Mouse (Mus musculus) kidney, postnatal 25 days (tissue): ENCODE measurements around the gene Spata16.

Experiments
- DNase-seq, 2 experiments: peaks; one replicate each; pipeline ENCODE4 v3.0.0; 2021; ENCODE audit warnings: mixed read lengths in 2 of 2

Spata16 gene

GRCm38 (mm10) chr3:26979603-26980002 is 342.2 kb downstream of the Spata16 start:
- no peak for DNase-seq

GRCm38 (mm10) chr3:26980371-26980770 is 343.0 kb downstream of the Spata16 start:
- no peak for DNase-seq

GRCm38 (mm10) chr3:26981979-26982623 is 344.7 kb downstream of the Spata16 start:
- no peak for DNase-seq

DNA sequence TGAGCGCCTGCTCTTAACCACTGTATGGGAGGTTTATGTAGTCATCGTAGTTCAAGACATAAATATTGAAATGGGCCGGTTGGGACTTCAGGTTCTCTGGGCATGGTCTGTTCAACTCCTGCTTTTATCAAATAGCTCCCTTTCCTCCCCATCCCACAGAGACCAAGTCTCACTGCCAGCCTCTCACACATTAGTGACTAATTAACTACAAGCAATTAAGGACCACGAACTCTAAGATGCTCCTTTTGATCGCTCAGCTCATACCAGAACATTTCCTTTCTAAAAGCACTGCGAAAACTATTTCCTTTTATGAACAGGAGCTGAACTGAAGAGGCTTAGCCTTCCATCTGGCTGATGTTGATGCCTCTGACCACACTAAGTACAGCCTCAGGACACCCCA is 346.3 kb downstream of the Spata16 start:
- no peak for DNase-seq

DNA sequence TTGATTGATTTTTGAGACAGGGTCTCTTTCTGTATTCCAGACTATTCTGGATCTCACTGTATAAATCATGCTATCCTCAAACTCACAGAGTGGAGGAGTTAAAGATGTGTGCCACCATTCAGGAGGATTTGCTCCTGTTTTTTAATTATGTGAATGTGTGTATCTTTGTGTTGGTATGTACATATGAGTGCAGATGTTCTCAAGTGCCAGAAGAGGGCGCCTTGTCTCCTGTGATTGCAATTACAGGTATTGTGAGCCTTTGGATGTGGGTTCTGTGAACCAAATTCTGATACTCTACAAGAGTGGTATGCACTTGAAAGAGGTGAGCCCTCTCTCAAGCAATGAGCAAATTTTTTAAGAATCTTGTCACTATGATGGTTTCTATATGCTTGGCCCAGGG is 369.4 kb downstream of the Spata16 start:
- DNase-seq: no peak

- no peak for DNase-seq
Measured at GRCm38 (mm10) chr3:27027957-27028356, 390.5 kb downstream of the Spata16 start.

DNA sequence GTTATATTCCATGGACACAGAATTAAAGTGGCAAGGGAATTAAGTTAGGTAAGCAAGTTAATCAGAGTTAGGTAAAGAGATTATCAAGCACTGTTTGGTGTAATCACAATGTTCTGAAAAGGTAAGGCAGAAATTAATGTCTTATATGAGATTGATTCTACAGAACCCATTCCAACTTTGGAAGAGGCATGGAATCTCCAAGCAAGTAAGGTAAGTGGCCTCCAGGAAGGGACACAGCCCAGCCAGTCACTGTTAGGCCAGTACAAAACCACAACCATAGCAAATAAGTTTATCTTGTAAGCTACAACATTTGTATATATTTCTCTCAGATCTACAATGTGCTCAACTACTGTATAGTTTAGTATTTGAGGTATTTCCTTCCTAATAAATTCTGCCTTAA is 391.1 kb downstream of the Spata16 start:
- no peak for DNase-seq

- no peak for DNase-seq
Measured at GRCm38 (mm10) chr3:27030067-27030857, 392.8 kb downstream of the Spata16 start.
